Comparison of ENCODE assay signal across 10 mouse cellular contexts in the genomic region with DNA sequence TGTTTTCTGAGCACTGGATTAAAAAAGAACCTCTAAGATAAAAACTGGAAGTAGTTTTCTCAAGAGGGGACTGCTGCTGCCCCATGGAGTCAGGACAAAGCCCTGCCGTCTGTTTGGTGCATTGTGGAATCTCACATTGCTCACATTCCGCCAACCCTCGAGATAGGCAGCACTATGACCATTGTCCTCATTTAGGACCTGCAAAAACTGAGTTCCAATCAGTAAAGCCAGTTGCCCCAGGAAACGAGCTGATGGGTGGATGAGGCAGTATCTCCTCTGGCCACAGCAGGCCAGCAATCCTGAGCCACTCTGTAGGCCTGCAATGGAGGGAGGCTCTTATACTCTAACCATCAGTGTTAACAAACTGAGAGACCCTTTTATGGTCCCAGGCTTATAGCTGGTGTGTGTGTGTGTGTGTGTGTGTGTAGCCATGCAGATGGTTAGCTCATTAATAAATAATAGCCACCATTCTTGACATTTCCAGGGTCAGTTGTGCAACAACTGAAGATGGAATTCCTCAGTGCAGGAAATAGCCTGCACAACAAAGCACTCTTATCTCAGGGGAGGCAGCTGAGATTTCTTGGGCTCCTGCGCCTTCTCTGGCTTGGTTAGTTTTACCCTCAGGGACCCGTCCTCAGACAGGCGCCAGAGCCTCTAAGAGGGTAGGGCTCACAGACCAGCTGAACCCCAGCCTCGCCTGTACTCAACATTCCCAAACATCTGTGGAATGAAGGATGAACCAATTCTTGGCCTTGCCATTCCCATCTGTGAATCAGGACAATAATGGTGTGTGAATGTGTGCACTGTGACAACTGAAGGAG. TPM values are rescaled to one million over a fixed set of nuclear protein-coding genes. Genes with fewer than 3 reads are reported as not detected.
A peak's percentile ranks its signal among the peaks of the same experiment; 100 is the strongest.
DNase-seq lines count a peak whose midpoint lies in the region; ATAC-seq lines count a peak whose summit lies in the region.
"Had no signal": no experiment of that assay in that cellular context is flagged by ENCODE, and none has a peak within 500 bp of the region (broad histone marks: within the 10 kb centered on the region; RNA-seq: fewer than 3 reads in every experiment).

No protein-coding gene starts in this region.

- H3K4me2 ChIP-seq in forebrain, embryonic 14.5 days (ENCODE audit: low read length), result no peak overlapping the region
- no peak overlapping the region for H3K4me2 ChIP-seq in lung, embryonic 16.5 days (ENCODE audit: low read depth, low read length)
- no peak overlapping the region for H3K4me2 ChIP-seq in heart, embryonic 16.5 days (ENCODE audit: low read depth, low read length)
- H3K4me2 ChIP-seq in neural tube, embryonic 12.5 days (replicated peaks), result no peak overlapping the region

- no peak for ATAC-seq in forebrain, embryonic 14.5 days
- ATAC-seq in lung, embryonic 16.5 days (ENCODE audit: low read depth), result peak; percentile 62
- ATAC-seq in heart, embryonic 16.5 days (replicated peaks; ENCODE audit: extremely low read depth, insufficient read depth, low FRiP score), result no peak; the same call in 1 of the 2 replicates
- ATAC-seq in neural tube, embryonic 12.5 days (ENCODE audit: low FRiP score, low read depth), result 0 out of 2 replicates have a peak, but pooled peaks have one; percentile 25

- WGBS in forebrain, embryonic 10.5 days, result 47% methylated on average over 8 of the region's 8 CpGs
- WGBS in forebrain, embryonic 14.5 days, result 40% methylated on average over 8 of the region's 8 CpGs
- WGBS in lung, embryonic 16.5 days, result 33% methylated on average over 8 of the region's 8 CpGs
- 34% methylated on average over 8 of the region's 8 CpGs for WGBS in heart, embryonic 16.5 days
- WGBS in neural tube, embryonic 12.5 days, result 43% methylated on average over 8 of the region's 8 CpGs

- peaks cover 35% of the 10 kb centered on the region for H3K4me1 ChIP-seq in forebrain, embryonic 10.5 days
- H3K4me1 ChIP-seq in forebrain, embryonic 14.5 days (ENCODE audit: control insufficient read depth, insufficient read depth, low read length), result peaks cover 9% of the 10 kb centered on the region
- peaks cover 15% of the 10 kb centered on the region for H3K4me1 ChIP-seq in lung, embryonic 16.5 days (replicated peaks; ENCODE audit: control insufficient read depth, insufficient read depth, low read length)
- H3K4me1 ChIP-seq in heart, embryonic 16.5 days (ENCODE audit: control insufficient read depth, insufficient read depth, low read length), result peaks cover 22% of the 10 kb centered on the region
- peaks cover 17% of the 10 kb centered on the region; the same call in 1 of the 2 replicates for H3K4me1 ChIP-seq in neural tube, embryonic 12.5 days

- DNase-seq in forebrain, embryonic 10.5 days (ENCODE audit: extremely low spot score, low spot score), result peak; percentile 31
- no peak for DNase-seq in forebrain, embryonic 14.5 days (ENCODE audit: low spot score)
- DNase-seq in lung, adult 18-20 months, result no peak
- DNase-seq in right cerebral cortex, adult 2 months (ENCODE audit: low spot score in 2 of 2), result no peak
- no peak for DNase-seq in urinary bladder, adult 2 months (ENCODE audit: low spot score)
- DNase-seq: cerebellum, adult 2 months had no signal

- H3K9me3 ChIP-seq in forebrain, embryonic 10.5 days, result no peaks in the 10 kb centered on the region
- no peaks in the 10 kb centered on the region for H3K9me3 ChIP-seq in forebrain, embryonic 14.5 days (replicated peaks; ENCODE audit: control insufficient read depth, low read length)
- no peaks in the 10 kb centered on the region for H3K9me3 ChIP-seq in lung, embryonic 16.5 days (ENCODE audit: control insufficient read depth, low read length)
- H3K9me3 ChIP-seq in heart, embryonic 16.5 days (replicated peaks; ENCODE audit: control insufficient read depth, low read length), result no peaks in the 10 kb centered on the region
- no peaks in the 10 kb centered on the region for H3K9me3 ChIP-seq in neural tube, embryonic 12.5 days

- no peak overlapping the region for H3K4me3 ChIP-seq in forebrain, embryonic 10.5 days
- no peak overlapping the region for H3K4me3 ChIP-seq in forebrain, embryonic 14.5 days (ENCODE audit: low read depth, low read length)
- H3K4me3 ChIP-seq in lung, embryonic 16.5 days (ENCODE audit: low read length), result no peak overlapping the region
- no peak overlapping the region for H3K4me3 ChIP-seq in heart, embryonic 16.5 days (ENCODE audit: low read length)
- H3K4me3 ChIP-seq in neural tube, embryonic 12.5 days, result no peak overlapping the region

- H3K36me3 ChIP-seq in forebrain, embryonic 10.5 days (replicated peaks), result no peaks in the 10 kb centered on the region
- H3K36me3 ChIP-seq in forebrain, embryonic 14.5 days (ENCODE audit: control insufficient read depth, insufficient read depth, low read length), result no peaks in the 10 kb centered on the region
- H3K36me3 ChIP-seq in lung, embryonic 16.5 days (ENCODE audit: control insufficient read depth, insufficient read depth, low read length), result no peaks in the 10 kb centered on the region
- no peaks in the 10 kb centered on the region for H3K36me3 ChIP-seq in heart, embryonic 16.5 days (ENCODE audit: control insufficient read depth, insufficient read depth)
- H3K36me3 ChIP-seq in neural tube, embryonic 12.5 days, result no peaks in the 10 kb centered on the region

- peaks cover 8% of the 10 kb centered on the region; the same call in 1 of the 2 replicates for H3K27me3 ChIP-seq in forebrain, embryonic 10.5 days (ENCODE audit: poor library complexity, severe bottlenecking)
- no peaks in the 10 kb centered on the region for H3K27me3 ChIP-seq in forebrain, embryonic 14.5 days (replicated peaks; ENCODE audit: control insufficient read depth, insufficient read depth, low read length)
- no peaks in the 10 kb centered on the region for H3K27me3 ChIP-seq in lung, embryonic 16.5 days (ENCODE audit: control insufficient read depth, insufficient read depth, low read depth, low read length)
- H3K27me3 ChIP-seq in heart, embryonic 16.5 days (ENCODE audit: control insufficient read depth, insufficient read depth, low read length), result no peaks in the 10 kb centered on the region
- no peaks in the 10 kb centered on the region for H3K27me3 ChIP-seq in neural tube, embryonic 12.5 days (replicated peaks)

- H3K9ac ChIP-seq in forebrain, embryonic 14.5 days (ENCODE audit: low read length), result no peak overlapping the region
- no peak overlapping the region for H3K9ac ChIP-seq in lung, embryonic 16.5 days (ENCODE audit: low read length)
- no peak overlapping the region for H3K9ac ChIP-seq in heart, embryonic 16.5 days (ENCODE audit: low read length)
- no peak overlapping the region for H3K9ac ChIP-seq in neural tube, embryonic 12.5 days

- peak overlapping the region; percentile 68 for H3K27ac ChIP-seq in forebrain, embryonic 10.5 days
- H3K27ac ChIP-seq in forebrain, embryonic 14.5 days (ENCODE audit: low read depth, low read length), result no peak overlapping the region
- H3K27ac ChIP-seq in lung, embryonic 16.5 days (ENCODE audit: low read length), result 0 out of 2 replicates have a peak overlapping the region, but pooled peaks have one; percentile 0
- peak overlapping the region; percentile 28 for H3K27ac ChIP-seq in heart, embryonic 16.5 days (ENCODE audit: low read length)
- no peak overlapping the region for H3K27ac ChIP-seq in neural tube, embryonic 12.5 days
- H3K27ac ChIP-seq: macrophage had no signal

RNA-seq across cellular contexts. Expression of gene Mycn, which starts 52.4 kb away (rescaled TPM):
- polyA plus RNA-seq in forebrain, embryonic 10.5 days (2016; fragmentation: Nextera tagmentation; extraction: Ambion mirVana), result 136 and 164 TPM in 2 replicates
- 103 and 132 TPM in 2 replicates for polyA plus RNA-seq in forebrain, embryonic 14.5 days (2014; fragmentation: Nextera tagmentation; extraction: Ambion mirVana)
- 31.2 and 37.2 TPM in 2 replicates for polyA plus RNA-seq in lung, embryonic 16.5 days (2015; fragmentation: Nextera tagmentation; extraction: Ambion mirVana)
- polyA plus RNA-seq in heart, embryonic 16.5 days (2015; fragmentation: Nextera tagmentation; extraction: Ambion mirVana), result 31.3 and 34.3 TPM in 2 replicates
- 95.7 and 98.7 TPM in 2 replicates for polyA plus RNA-seq in neural tube, embryonic 12.5 days (2016; fragmentation: Nextera tagmentation; extraction: Ambion mirVana)
- 0.74 and 0.78 TPM in 2 replicates for polyA plus RNA-seq in urinary bladder, adult 2 months (2012; rRNA removed)
- polyA plus RNA-seq: macrophage had no signal

Comparison
In these comparisons a context has a peak if more than half of its experiments do, and no peak if none do; other contexts are left out.
1. H3K27ac ChIP-seq: peak in forebrain, embryonic 10.5 days (single experiment), lung, embryonic 16.5 days (single experiment) and heart, embryonic 16.5 days (single experiment); none in forebrain, embryonic 14.5 days (single experiment) and neural tube, embryonic 12.5 days (single experiment).
2. ATAC-seq: peak in lung, embryonic 16.5 days (single experiment) and neural tube, embryonic 12.5 days (single experiment); none in forebrain, embryonic 14.5 days (single experiment) and heart, embryonic 16.5 days (single experiment).
3. RNA of gene Mycn, which starts 52.4 kb away (polyA plus RNA-seq): 136 to 164 TPM in forebrain, embryonic 10.5 days, 103 to 132 TPM in forebrain, embryonic 14.5 days, 95.7 to 98.7 TPM in neural tube, embryonic 12.5 days, 31.2 to 37.2 TPM in lung, embryonic 16.5 days and 31.3 to 34.3 TPM in heart, embryonic 16.5 days; 0.74 to 0.78 TPM in urinary bladder, adult 2 months; every median in the first group is over 10 times any median in the second.